Mouse (Mus musculus): ENCODE measurements around the gene Hist1h2bk. TPM values are rescaled to one million over a fixed set of nuclear protein-coding genes. Genes with fewer than 3 reads are reported as not detected.
A peak's percentile ranks its signal among the peaks of the same experiment; 100 is the strongest.

The Hist1h2bk gene
- total and polyA plus RNA-seq, 3 experiments, result 5.7 to 2,495 TPM; not detected in 1

DNA sequence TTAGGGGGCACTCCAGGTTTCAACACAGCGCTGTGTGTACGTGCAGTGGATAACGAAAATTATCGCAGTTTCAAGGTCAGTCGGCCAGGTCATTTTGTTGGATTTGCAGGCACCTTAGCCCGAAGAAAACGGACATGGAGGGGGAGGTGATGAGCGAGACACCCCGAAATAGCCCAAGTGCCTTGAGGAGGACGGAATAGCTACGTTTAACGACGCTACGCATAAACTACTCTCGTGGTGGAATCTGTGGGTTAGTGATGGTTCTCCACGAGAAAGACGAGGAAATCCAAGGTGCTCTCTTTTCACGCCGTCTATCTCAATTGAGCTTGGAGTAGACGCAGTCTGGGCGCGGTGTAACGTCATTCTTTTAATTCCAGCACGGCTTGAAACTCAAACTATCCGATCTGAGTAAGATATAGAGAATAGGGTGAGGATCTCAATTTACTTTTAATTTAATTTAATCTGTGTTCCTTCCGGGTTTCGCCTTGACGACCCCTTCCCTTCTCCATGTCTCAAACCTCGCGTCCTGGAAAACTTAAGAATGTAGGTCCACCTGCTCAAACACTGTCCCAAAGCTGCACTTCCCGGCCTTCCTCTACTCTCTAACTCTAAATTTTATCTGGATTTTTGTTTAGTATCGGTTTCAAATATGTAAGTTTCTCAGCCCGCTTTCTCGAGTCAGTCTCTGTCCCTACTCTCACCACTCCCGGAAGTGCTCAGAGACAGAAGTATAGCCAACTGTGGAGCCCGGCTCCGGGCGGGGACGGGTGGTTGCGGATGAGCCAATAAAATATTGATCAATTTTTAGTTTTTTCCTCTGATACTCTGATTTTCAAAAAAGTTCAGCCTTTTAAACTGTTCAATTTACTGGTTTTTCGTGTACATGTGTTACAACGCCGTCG is 15.5 kb upstream of the Hist1h2bk start:
- no peaks in the 10 kb centered on the region for H3K27me3 ChIP-seq (ENCODE audit: control insufficient read depth in 1 of 2, insufficient read depth in 2 of 2, low read length in 2 of 2)
- H3K79me2 ChIP-seq (ENCODE audit: control insufficient read depth, insufficient read depth, low read length, poor library complexity), result no peaks in the 10 kb centered on the region; the same call in 1 of the 2 replicates
- peak overlapping the region; percentile 49 to 68 for H3K4me3 ChIP-seq (ENCODE audit: control insufficient read depth in 1 of 2, insufficient read depth in 1 of 2, low read depth in 2 of 2, low read length in 2 of 2)
- peak overlapping the region; percentile 12; the same call in 1 of the 2 replicates for H3K27ac ChIP-seq (ENCODE audit: control insufficient read depth, low read depth, low read length)
- DNase-seq (ENCODE audit: low read depth, low spot score), result peak; percentile 71
- peaks cover 0 to 3% of the 10 kb centered on the region in 2 experiments; a peak in 1 of 4 replicates for H3K4me1 ChIP-seq (ENCODE audit: control insufficient read depth in 1 of 2, insufficient read depth in 2 of 2, low read length in 2 of 2)
- peaks cover 0 to 6% of the 10 kb centered on the region in 2 experiments; a peak in 2 of 4 replicates for H3K36me3 ChIP-seq (ENCODE audit: control insufficient read depth in 1 of 2, insufficient read depth in 2 of 2, low read length in 2 of 2)
- TF ChIP-seq ETS1 (IDR thresholded peaks at IDR 0.05; ENCODE audit: low read depth, low read length), result no peak
- no peak for TF ChIP-seq MEF2A (IDR thresholded peaks at IDR 0.05; ENCODE audit: extremely low read depth, insufficient replicate concordance, low read depth, low read length, poor library complexity, severe bottlenecking)
- no peak for TF ChIP-seq ELF1 (IDR thresholded peaks at IDR 0.05; ENCODE audit: low read depth, low read length)
- TF ChIP-seq USF2 (IDR thresholded peaks at IDR 0.05; ENCODE audit: borderline replicate concordance in 1 of 2, insufficient read depth in 1 of 2, low read depth in 1 of 2, low read length in 2 of 2), result no peak
- no peak for TF ChIP-seq MYB (IDR thresholded peaks at IDR 0.05; ENCODE audit: low read depth, low read length)
- no peak for TF ChIP-seq NRF1 (IDR thresholded peaks at IDR 0.05; ENCODE audit: insufficient read depth, low read depth, low read length, poor library complexity, severe bottlenecking)
- no peaks in the 10 kb centered on the region for H3K9me3 ChIP-seq (replicated peaks; ENCODE audit: insufficient read depth, low read length)
- H3K9ac ChIP-seq (ENCODE audit: control insufficient read depth, low read depth, low read length, poor library complexity, severe bottlenecking), result peak overlapping the region; percentile 65

DNA sequence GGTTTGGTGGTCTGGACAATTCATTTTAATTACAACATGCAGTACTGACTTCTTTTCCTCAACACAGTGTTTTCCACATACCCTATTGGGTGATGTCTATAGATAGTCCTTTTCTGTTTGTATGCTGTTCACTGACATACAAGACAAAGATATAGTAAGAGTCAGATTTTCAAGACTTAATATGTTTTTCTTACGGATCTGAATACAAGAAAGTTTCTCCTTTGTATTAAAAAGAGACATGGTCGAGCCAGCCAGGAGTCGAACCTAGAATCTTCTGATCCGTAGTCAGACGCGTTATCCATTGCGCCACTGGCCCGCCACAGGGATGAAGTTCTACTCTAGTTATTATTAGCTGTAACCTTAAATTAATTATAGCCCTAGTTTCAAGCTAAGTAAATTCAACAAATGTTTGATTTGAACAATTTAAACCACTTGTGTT is 14.8 kb upstream of the Hist1h2bk start:
- Histone ChIP-seq H3K27me3 (ENCODE audit: control insufficient read depth in 1 of 2, insufficient read depth in 2 of 2, low read length in 2 of 2) (no peaks in the 10 kb centered on the region), H3K9ac (ENCODE audit: control insufficient read depth, low read depth, low read length, poor library complexity, severe bottlenecking) (peak overlapping the region; percentile 72), H3K4me1 (ENCODE audit: control insufficient read depth in 1 of 2, insufficient read depth in 2 of 2, low read length in 2 of 2) (peaks cover 0 to 3% of the 10 kb centered on the region in 2 experiments; a peak in 1 of 4 replicates), H3K79me2 (ENCODE audit: control insufficient read depth, insufficient read depth, low read length, poor library complexity) (no peaks in the 10 kb centered on the region; the same call in 1 of the 2 replicates), H3K27ac (ENCODE audit: control insufficient read depth, low read depth, low read length) (peak overlapping the region; percentile 24; the same call in 1 of the 2 replicates), H3K9me3 (replicated peaks; ENCODE audit: insufficient read depth, low read length) (no peaks in the 10 kb centered on the region), H3K36me3 (ENCODE audit: control insufficient read depth in 1 of 2, insufficient read depth in 2 of 2, low read length in 2 of 2) (peaks cover 0 to 6% of the 10 kb centered on the region in 2 experiments; a peak in 2 of 4 replicates), H3K4me3 (ENCODE audit: control insufficient read depth in 1 of 2, insufficient read depth in 1 of 2, low read depth in 2 of 2, low read length in 2 of 2) (peak overlapping the region; percentile 60 to 80)
- peak; percentile 77 for DNase-seq (ENCODE audit: low read depth, low spot score)
- TF ChIP-seq TBP (IDR thresholded peaks at IDR 0.05; ENCODE audit: low read depth, low read length), result peak; percentile 100
- no peak for TF ChIP-seq MAZ (IDR thresholded peaks at IDR 0.05; ENCODE audit: low read depth, low read length)
- peak; percentile 23; the same call in 1 of the 2 replicates for TF ChIP-seq GATA1 (IDR thresholded peaks at IDR 0.05; ENCODE audit: low read depth, low read length)

DNA sequence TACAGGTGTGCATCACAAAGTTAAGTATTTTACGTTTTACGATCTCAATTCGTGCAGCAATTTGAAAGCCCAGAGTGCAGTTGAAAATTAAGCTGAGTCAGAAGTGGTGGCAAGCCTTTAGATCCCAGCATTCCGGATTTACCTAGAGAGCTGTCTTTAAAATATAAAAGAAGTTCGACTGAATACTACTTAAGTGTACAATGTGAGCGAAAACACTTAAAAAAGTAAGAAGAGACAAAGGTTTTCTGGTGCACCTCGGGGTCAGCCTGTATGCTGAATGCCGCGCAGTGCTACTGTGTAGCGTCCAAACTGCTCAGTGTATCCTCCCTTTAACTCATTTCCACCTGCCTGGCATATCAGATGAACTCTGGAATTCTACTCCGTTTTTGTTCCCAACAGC is 14.1 kb upstream of the Hist1h2bk start:
- Histone ChIP-seq H3K9ac (ENCODE audit: control insufficient read depth, low read depth, low read length, poor library complexity, severe bottlenecking) (peak overlapping the region; percentile 72), H3K9me3 (replicated peaks; ENCODE audit: insufficient read depth, low read length) (no peaks in the 10 kb centered on the region), H3K79me2 (ENCODE audit: control insufficient read depth, insufficient read depth, low read length, poor library complexity) (no peaks in the 10 kb centered on the region; the same call in 1 of the 2 replicates), H3K36me3 (ENCODE audit: control insufficient read depth in 1 of 2, insufficient read depth in 2 of 2, low read length in 2 of 2) (peaks cover 0 to 2% of the 10 kb centered on the region in 2 experiments; a peak in 2 of 4 replicates), H3K27me3 (ENCODE audit: control insufficient read depth in 1 of 2, insufficient read depth in 2 of 2, low read length in 2 of 2) (no peaks in the 10 kb centered on the region), H3K27ac (ENCODE audit: control insufficient read depth, low read depth, low read length) (peak overlapping the region; percentile 24; the same call in 1 of the 2 replicates), H3K4me1 (ENCODE audit: control insufficient read depth in 1 of 2, insufficient read depth in 2 of 2, low read length in 2 of 2) (peaks cover 0 to 3% of the 10 kb centered on the region in 2 experiments; a peak in 1 of 4 replicates), H3K4me3 (ENCODE audit: control insufficient read depth in 1 of 2, insufficient read depth in 1 of 2, low read depth in 2 of 2, low read length in 2 of 2) (peak overlapping the region; percentile 60 to 80)
- TF ChIP-seq ELF1 (IDR thresholded peaks at IDR 0.05; ENCODE audit: low read depth, low read length) (no peak), E2F4 (IDR thresholded peaks at IDR 0.05; ENCODE audit: borderline replicate concordance, low read depth, low read length) (no peak), TBP (IDR thresholded peaks at IDR 0.05; ENCODE audit: low read depth, low read length) (no peak), GABPA (IDR thresholded peaks at IDR 0.05; ENCODE audit: low read depth, low read length) (no peak), MXI1 (IDR thresholded peaks at IDR 0.05; ENCODE audit: low read depth, low read length) (no peak), ETS1 (IDR thresholded peaks at IDR 0.05; ENCODE audit: low read depth, low read length) (no peak), CHD1 (IDR thresholded peaks at IDR 0.05; ENCODE audit: low read depth, low read length) (no peak), GATA1 (IDR thresholded peaks at IDR 0.05; ENCODE audit: low read depth, low read length) (no peak)
- peak; percentile 71 for DNase-seq (ENCODE audit: low read depth, low spot score)

Measured in MEL (cell line).